Mouse (Mus musculus) forebrain, postnatal 0 days (tissue): ENCODE measurements at regions not wholly inside any gene's neighbourhood (a gene's known extent, or its start where the extent isn't known, plus 50 kb on each side); places are given as distances from the start of the nearest gene placed in this dataset.

Experiments
- ATAC-seq: fragments of 200-750 bp; cut with Nextera tagmentation; 2 replicates; pipeline ENCODE4 v1.8.0; 2017; ENCODE audit warnings: mild to moderate bottlenecking, moderate library complexity
- DNase-seq: peaks from one replicate; pipeline ENCODE4 v3.0.0-alpha.2; 2015
- H3K27ac ChIP-seq: fragments of 300-500 bp; sonication (generic); 2 replicates; pipeline ENCODE4 v1.5.1; 2014; ENCODE audit warnings: low read depth, mild to moderate bottlenecking, antibody characterized with exemption, low read length, moderate library complexity, mixed read lengths
- H3K27me3 ChIP-seq: fragments of 300-500 bp; sonication (generic); 2 replicates; pipeline ENCODE4 v1.6.1; 2014; ENCODE audit warnings: mild to moderate bottlenecking, low read length, mixed read lengths; ENCODE audit not compliant: insufficient read depth
- H3K36me3 ChIP-seq: fragments of 300-500 bp; sonication (generic); 2 replicates; pipeline ENCODE4 v1.6.1; 2014; ENCODE audit warnings: mild to moderate bottlenecking, moderate library complexity; ENCODE audit not compliant: insufficient read depth
- H3K4me1 ChIP-seq: fragments of 300-500 bp; sonication (generic); 2 replicates; pipeline ENCODE4 v1.6.1; 2014; ENCODE audit warnings: antibody characterized with exemption; ENCODE audit not compliant: insufficient read depth
- H3K4me2 ChIP-seq: fragments of 300-500 bp; sonication (generic); 2 replicates; pipeline ENCODE4 v1.6.1; 2014; ENCODE audit warnings: low read depth, mild to moderate bottlenecking, moderate library complexity
- H3K4me3 ChIP-seq: fragments of 300-500 bp; sonication (generic); 2 replicates; pipeline ENCODE4 v1.5.1; 2014; ENCODE audit warnings: low read depth, low read length, mixed read lengths
- H3K9ac ChIP-seq: fragments of 300-500 bp; sonication (generic); 2 replicates; pipeline ENCODE4 v1.6.1; 2014; ENCODE audit warnings: mild to moderate bottlenecking
- H3K9me3 ChIP-seq: fragments of 300-500 bp; sonication (generic); 2 replicates; pipeline ENCODE4 v1.6.1; 2016; ENCODE audit warnings: low read length
- CTCF ChIP-seq: sonication (generic); IDR thresholded peaks from 2 replicates; pipeline ENCODE4 v1.5.1; 2016; ENCODE audit warnings: antibody characterized with exemption, control low read depth, low read depth
- WGBS: fragments of 180-500 bp; shearing (Covaris S2); extraction: QIAGEN DNeasy Blood & Tissue Kit; methylation state at CpG from one replicate; pipeline ENCODE4 v1.1.7; 2014; 5-methylcytosine and 5-hydroxymethylcytosine counted together

DNA sequence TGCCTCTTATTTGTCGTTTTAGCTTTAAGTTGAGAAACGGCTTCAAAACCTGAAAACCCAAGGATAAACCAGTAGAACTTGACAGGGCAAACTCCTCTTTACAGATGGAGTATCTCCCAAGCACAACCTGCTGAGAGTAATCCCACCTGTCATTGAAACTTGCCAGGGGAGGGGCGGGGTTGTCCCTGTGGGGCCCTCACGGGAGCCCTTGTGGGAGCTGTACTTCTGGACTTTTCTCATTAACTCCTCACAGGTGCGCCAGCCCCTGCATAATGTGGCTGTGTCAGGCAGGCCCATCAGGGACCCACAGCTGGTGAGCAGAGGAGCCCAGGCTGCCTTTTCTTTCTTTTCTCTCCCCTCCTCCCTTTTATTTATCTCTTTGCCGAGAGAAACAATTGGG is 203.9 kb upstream of the Hes1 start:
- Histone ChIP-seq H3K9ac (no peak overlapping the region), H3K4me1 (0 out of 2 replicates have a peak, but pooled peaks cover 3% of the 10 kb centered on the region), H3K9me3 (no peaks in the 10 kb centered on the region), H3K36me3 (no peaks in the 10 kb centered on the region), H3K27ac (no peak overlapping the region), H3K4me2 (no peak overlapping the region), H3K27me3 (no peaks in the 10 kb centered on the region), H3K4me3 (no peak overlapping the region)
- 27% methylated on average over 6 of the region's 6 CpGs for WGBS
- no peak for DNase-seq
- TF ChIP-seq CTCF = no peak
- ATAC-seq = no peak

DNA sequence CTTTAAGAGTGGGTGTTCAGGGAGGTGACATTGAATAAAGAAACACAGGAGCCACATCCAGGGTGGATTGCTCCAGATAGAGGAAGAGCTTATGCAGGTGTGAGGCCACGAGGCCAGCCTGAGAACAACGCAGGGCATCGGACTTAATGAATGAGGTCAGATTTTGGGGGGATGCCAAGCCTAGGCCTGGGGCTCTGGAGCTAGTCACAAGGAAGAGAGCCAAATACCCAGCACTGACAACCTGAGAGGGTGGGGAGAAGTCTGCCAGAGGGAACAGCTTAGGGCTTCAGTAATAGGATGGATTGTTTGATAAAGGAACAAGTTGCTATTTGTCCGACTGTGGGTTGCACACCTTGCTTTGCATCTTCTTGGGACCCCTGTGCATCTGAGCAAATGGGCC is 203.1 kb upstream of the Hes1 start:
- WGBS = 16% methylated on average over 4 of the region's 4 CpGs
- Histone ChIP-seq H3K27me3 (no peaks in the 10 kb centered on the region), H3K36me3 (no peaks in the 10 kb centered on the region), H3K27ac (no peak overlapping the region), H3K9ac (no peak overlapping the region), H3K4me2 (no peak overlapping the region), H3K9me3 (no peaks in the 10 kb centered on the region), H3K4me1 (0 out of 2 replicates have a peak, but pooled peaks cover 3% of the 10 kb centered on the region), H3K4me3 (no peak overlapping the region)
- ATAC-seq (no peak), DNase-seq (no peak)
- TF ChIP-seq CTCF = no peak

DNA sequence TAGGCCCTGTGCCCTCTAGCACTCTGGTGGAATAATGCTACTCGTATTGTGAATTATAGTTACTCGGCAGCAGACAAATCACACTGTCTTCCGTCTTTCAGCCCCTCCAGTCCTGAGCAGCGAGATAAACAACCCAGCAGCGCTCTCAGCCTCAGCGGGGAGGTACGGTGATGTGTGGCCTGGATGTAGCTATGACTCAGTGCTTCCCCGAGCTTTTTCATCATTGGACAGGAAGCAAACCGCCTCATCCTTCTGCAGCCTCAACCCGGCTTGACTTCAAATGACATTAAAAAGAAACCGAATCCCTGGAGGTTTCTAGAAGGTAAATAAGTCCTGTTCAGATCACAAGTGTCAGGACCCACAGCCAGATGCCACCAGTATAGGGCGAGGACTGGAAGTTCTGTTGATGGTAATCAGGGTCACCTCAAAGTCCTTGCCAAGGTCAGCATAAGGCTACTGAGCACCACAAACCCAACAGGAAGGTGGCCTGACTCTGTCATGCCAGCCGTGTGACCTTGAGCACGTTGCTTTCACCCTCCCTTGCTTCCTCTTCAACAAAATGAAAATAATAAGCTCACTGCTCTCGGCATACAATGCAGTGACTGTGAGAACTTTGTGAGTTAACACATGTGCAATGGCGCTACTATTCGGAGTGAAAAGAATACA is 199.0 kb upstream of the Hes1 start:
- Histone ChIP-seq H3K4me3 (no peak overlapping the region), H3K4me2 (no peak overlapping the region), H3K36me3 (no peaks in the 10 kb centered on the region), H3K4me1 (0 out of 2 replicates have a peak, but pooled peaks cover 3% of the 10 kb centered on the region), H3K9me3 (no peaks in the 10 kb centered on the region), H3K27ac (no peak overlapping the region), H3K9ac (no peak overlapping the region), H3K27me3 (no peaks in the 10 kb centered on the region)
- no peak for TF ChIP-seq CTCF
- ATAC-seq = no peak
- WGBS = 81% methylated on average over 17 of the region's 17 CpGs
- no peak for DNase-seq

DNA sequence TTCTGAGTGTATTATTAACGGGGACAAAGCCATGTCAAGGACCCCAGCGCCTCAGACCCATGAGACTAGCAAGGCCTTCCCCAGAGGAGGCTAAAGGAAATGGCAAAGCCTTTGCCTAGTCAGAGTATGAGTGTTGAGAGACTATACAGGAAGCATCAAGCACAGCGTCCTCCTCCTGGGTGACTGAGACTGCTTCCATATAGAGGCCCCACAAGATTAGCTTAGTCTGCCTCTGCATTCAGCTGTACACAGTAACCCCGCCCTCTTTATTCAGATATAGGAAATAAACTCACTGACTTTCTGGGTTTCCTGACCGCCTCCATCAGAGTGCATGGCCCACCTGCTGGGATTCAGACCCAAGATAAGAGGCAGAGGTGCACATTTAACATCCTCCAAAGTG is 192.8 kb upstream of the Hes1 start:
- Histone ChIP-seq H3K4me2 (no peak overlapping the region), H3K4me1 (no peaks in the 10 kb centered on the region), H3K9ac (no peak overlapping the region), H3K9me3 (no peaks in the 10 kb centered on the region), H3K27ac (no peak overlapping the region), H3K27me3 (no peaks in the 10 kb centered on the region), H3K36me3 (no peaks in the 10 kb centered on the region), H3K4me3 (no peak overlapping the region)
- 78% methylated on average over 5 of the region's 5 CpGs for WGBS
- ATAC-seq (no peak), DNase-seq (no peak)
- no peak for TF ChIP-seq CTCF

DNA sequence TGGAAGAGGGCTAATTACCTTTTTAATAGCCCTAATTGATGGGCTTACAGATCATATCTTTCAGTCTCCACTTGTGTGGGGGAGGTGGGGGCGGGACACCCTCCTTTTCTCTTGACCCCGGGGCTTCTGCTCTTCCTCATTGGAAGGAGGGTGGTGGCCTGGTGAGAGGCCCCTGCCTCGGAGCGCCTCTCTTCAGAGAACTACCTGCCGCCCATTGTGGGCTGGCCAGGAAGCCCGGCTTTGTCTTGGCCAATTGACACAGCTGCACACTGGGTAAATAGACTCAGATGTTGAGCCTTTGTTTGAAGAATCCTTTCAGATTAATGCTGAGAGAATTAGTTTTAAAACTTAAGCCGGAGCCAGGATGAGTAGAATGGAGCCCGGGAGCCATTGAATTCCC is 188.0 kb upstream of the Hes1 start:
- Histone ChIP-seq H3K9me3 (no peaks in the 10 kb centered on the region), H3K27me3 (no peaks in the 10 kb centered on the region), H3K36me3 (no peaks in the 10 kb centered on the region), H3K27ac (no peak overlapping the region), H3K9ac (no peak overlapping the region), H3K4me1 (no peaks in the 10 kb centered on the region), H3K4me2 (no peak overlapping the region), H3K4me3 (no peak overlapping the region)
- WGBS = 12% methylated on average over 8 of the region's 8 CpGs
- DNase-seq (no peak), ATAC-seq (no peak)
- no peak for TF ChIP-seq CTCF

DNA sequence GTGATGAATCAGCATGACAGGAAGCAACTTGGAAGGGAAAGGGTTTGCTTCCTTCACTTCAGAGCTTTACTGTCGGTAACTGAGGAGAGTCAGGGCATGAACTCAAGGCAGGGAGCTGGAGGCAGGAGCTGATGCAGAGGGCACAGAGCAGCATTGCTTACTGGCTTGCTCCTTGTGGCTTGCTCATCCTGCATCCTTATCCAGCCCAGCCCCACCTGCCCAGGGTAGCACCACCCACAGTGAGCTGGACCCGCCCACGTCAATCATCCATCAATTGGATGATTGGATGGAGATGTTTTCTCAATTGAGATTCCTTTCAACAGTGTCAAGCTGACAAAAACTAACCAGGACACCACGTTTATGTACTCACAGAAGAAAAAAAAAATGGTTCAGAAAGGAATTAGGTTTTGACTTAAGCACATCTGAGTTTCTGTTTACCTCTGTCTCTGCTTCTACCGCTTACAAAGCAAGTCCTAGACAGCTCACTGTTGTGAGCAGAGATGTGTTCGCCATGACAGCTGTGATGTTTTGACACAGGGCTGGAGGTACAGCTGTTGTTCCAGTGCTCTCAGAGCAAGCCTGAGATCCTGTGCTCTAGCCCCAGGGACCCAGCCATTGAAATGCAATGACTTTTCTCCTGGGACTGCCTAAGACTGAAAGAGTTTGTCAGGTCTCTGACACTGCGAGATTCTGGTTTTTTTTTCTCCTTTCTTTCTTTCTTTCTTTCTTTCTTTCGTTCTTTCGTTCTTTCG is 186.6 kb upstream of the Hes1 start:
- Histone ChIP-seq H3K27me3 (no peaks in the 10 kb centered on the region), H3K4me2 (no peak overlapping the region), H3K27ac (no peak overlapping the region), H3K4me3 (no peak overlapping the region), H3K36me3 (no peaks in the 10 kb centered on the region), H3K9ac (no peak overlapping the region), H3K9me3 (no peaks in the 10 kb centered on the region), H3K4me1 (0 out of 2 replicates have a peak, but pooled peaks cover 4% of the 10 kb centered on the region)
- TF ChIP-seq CTCF = no peak
- 31% methylated on average over 10 of the region's 10 CpGs for WGBS
- ATAC-seq = no peak
- DNase-seq = no peak

DNA sequence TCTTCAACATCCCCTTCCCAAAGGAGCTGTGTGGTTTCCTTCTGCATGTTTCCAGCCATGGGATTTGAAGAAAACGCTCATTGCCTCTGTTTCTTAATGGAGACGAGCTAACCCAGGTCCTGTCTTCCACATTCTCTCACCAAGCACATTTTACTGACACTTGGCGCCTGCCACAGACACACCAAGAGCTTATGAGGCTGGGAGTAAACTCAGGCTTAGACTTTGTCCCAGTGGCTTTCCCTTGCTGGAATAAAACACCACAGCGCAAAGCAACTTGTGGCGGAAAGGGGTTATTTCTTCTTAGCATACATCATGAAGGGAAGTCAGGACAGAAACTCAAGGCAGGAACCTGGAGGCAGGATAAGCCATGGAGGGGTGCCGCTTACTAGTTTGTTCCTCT is 184.5 kb upstream of the Hes1 start:
- no peak for DNase-seq
- ATAC-seq = no peak
- Histone ChIP-seq H3K9ac (no peak overlapping the region), H3K27me3 (no peaks in the 10 kb centered on the region), H3K4me2 (no peak overlapping the region), H3K36me3 (no peaks in the 10 kb centered on the region), H3K4me1 (peaks cover 13% of the 10 kb centered on the region; the same call in 1 of the 2 replicates), H3K4me3 (no peak overlapping the region), H3K9me3 (no peaks in the 10 kb centered on the region), H3K27ac (no peak overlapping the region)
- 77% methylated on average over 6 of the region's 6 CpGs for WGBS
- no peak for TF ChIP-seq CTCF
